Mouse (Mus musculus): ENCODE measurements around the gene Lactbl1.

DNA sequence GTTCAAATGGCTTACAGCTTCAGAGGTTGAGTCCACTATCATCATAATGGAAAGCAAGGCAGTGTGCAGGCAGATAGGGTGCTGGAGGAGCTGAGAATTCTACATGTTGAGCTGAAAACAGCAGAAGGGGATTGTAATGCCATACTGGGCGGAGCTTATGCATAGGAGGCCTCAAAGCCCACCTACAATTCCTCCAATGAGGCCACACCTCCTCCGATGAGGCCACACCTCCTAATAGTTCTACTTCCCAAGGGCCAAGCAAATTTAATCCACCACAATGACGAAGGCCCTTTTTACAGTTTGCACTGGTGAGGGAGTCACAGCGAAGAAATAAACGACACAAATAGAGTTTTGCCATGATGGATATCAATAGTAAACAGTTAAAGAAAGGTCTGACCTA, 14.1 kb downstream of the Lactbl1 start:
- TF ChIP-seq CTCF (IDR thresholded peaks at IDR 0.05; ENCODE audit: low read depth): no peak
- no peak for TF ChIP-seq EP300 (optimal IDR thresholded peaks at IDR 0.05)
